Mouse (Mus musculus) ZHBTc4 (cell line): ENCODE data around the gene 9130213A22Rik.
A peak's percentile ranks its signal among the peaks of the same experiment; 100 is the strongest.

Experiments
- DNase-seq: peaks from one replicate; pipeline ENCODE4 v3.0.0-alpha.2; 2011; ENCODE audit warnings: low read depth, low spot score

The 9130213A22Rik gene

GRCm38 (mm10) chr11:69106842-69107241, 15.5 kb downstream of the 9130213A22Rik start:
- no peak for DNase-seq

- no peak for DNase-seq
These were observed 16.1 kb downstream of the 9130213A22Rik start for GRCm38 (mm10) chr11:69106299-69106698.

- no peak for DNase-seq
These were observed 16.6 kb downstream of the 9130213A22Rik start for GRCm38 (mm10) chr11:69105796-69106195.

GRCm38 (mm10) chr11:69105227-69105626, 17.2 kb downstream of the 9130213A22Rik start:
- no peak for DNase-seq

GRCm38 (mm10) chr11:69104487-69104886, 17.9 kb downstream of the 9130213A22Rik start:
- no peak for DNase-seq

- DNase-seq: no peak
These were observed 18.6 kb downstream of the 9130213A22Rik start for GRCm38 (mm10) chr11:69103531-69104435.

- no peak for DNase-seq
These were observed 19.3 kb downstream of the 9130213A22Rik start for GRCm38 (mm10) chr11:69103121-69103520.

GRCm38 (mm10) chr11:69102403-69102725, 20.0 kb downstream of the 9130213A22Rik start:
- DNase-seq: no peak

GRCm38 (mm10) chr11:69101604-69102402, 20.6 kb downstream of the 9130213A22Rik start:
- DNase-seq: no peak

GRCm38 (mm10) chr11:69100639-69101360, 21.6 kb downstream of the 9130213A22Rik start:
- DNase-seq: no peak

- DNase-seq: peak; percentile 82
These were observed 22.5 kb downstream of the 9130213A22Rik start for GRCm38 (mm10) chr11:69099915-69100345.

GRCm38 (mm10) chr11:69099177-69099914, 23.0 kb downstream of the 9130213A22Rik start:
- DNase-seq: no peak

GRCm38 (mm10) chr11:69098762-69099091, 23.7 kb downstream of the 9130213A22Rik start:
- DNase-seq: peak; percentile 96

- DNase-seq: no peak
These were observed 24.2 kb downstream of the 9130213A22Rik start for GRCm38 (mm10) chr11:69098039-69098761.

GRCm38 (mm10) chr11:69096987-69097900, 25.1 kb downstream of the 9130213A22Rik start:
- DNase-seq: peak; percentile 91

GRCm38 (mm10) chr11:69096360-69096986, 25.9 kb downstream of the 9130213A22Rik start:
- DNase-seq: no peak

GRCm38 (mm10) chr11:69095511-69096231, 26.7 kb downstream of the 9130213A22Rik start:
- DNase-seq: no peak

- peak; percentile 100 for DNase-seq
These were observed 27.5 kb downstream of the 9130213A22Rik start, which contains the start of gene Per1 for GRCm38 (mm10) chr11:69094697-69095429. Per1 (plus strand) TSS chr11:69095217.
